Mouse (Mus musculus) hindlimb bud, embryonic 11.5 days (tissue): Measurements from ENCODE around the gene Naglu.

Experiments used
- DNase-seq: peaks from one replicate; pipeline ENCODE4 v3.0.0-alpha.2; 2012; ENCODE audit warnings: low read depth, low spot score; ENCODE audit errors: extremely low spot score

Naglu gene

GRCm38 (mm10) chr11:101056885-101057284 lies 12.9 kb upstream of the Naglu start:
- no peak for DNase-seq

DNA sequence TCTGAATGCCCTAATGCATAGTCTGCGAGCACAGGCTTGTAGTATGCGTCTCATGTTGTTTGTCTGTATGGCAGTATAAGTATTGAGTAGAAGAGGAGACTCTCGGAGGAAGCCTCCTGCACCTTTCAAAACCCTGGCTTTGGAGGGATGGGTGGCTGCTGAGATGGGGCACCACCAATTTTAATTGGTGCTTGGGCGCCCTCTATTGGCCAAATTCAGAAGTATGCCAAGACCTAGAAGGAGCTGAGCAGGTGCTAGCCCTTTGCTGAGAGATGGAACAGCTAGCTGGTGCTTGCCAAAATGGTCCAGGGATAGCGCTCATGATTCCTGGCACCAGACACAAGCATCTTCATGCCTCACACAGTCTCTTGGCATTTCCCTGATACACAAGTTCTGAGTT lies 12.0 kb upstream of the Naglu start:
- no peak for DNase-seq

GRCm38 (mm10) chr11:101058726-101059125 lies 11.1 kb upstream of the Naglu start:
- no peak for DNase-seq

DNA sequence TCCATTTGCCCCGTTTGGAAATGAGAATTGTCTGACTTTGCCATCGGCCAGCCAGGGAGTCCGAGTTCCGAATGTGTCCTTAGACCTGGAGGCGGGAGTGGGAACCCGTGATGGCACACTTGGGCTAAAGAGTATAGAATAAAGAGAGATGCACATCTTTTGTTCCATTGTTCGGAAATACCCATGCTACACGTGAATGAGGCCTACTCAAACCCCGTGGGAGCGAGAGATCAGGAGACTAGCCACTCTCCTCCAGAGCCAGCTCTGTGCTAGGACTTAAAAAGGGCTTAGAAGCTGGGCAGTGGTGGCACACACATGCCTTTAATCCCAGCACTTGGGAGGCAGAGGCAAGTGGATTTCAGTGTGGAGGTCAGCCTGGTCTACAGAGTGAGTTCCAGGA lies 10.3 kb upstream of the Naglu start:
- no peak for DNase-seq

GRCm38 (mm10) chr11:101060126-101060525 lies 9.7 kb upstream of the Naglu start:
- no peak for DNase-seq

GRCm38 (mm10) chr11:101061049-101061448 lies 8.8 kb upstream of the Naglu start:
- DNase-seq: no peak

GRCm38 (mm10) chr11:101062165-101062884 lies 7.5 kb upstream of the Naglu start:
- DNase-seq: no peak

GRCm38 (mm10) chr11:101062971-101063675 lies 6.7 kb upstream of the Naglu start:
- DNase-seq: no peak

DNA sequence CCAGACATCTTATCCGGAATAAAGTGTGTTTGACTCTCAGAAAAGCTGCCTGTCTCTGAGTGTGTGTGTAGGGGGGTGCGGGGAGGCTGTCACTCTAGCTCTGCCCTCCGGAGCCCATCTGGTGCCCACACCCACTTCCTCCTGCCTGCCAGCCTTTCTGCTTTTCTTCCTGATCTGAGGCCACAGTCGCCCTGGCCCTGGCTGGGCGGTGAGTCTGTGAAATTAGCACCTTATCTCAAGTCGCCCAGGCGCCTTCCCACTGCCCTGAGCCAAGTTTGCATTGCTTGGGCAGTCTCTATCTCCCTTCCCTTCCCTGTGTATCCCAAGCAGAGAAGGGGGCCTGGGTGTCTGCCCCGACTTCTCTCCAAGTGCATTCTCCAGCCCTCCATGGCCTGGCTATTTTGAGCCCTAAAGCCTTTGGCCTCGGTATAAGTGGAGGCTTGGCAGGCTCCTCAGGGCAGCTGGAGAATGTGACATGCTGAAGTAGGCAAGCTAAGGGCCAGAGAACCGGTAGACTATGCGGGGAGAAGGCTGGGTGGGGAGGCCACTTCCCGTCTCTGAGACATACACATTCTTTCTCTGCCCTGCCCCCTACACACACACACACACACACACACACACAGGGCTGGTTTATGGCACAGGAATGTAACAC lies 6.0 kb upstream of the Naglu start:
- DNase-seq: no peak

GRCm38 (mm10) chr11:101064462-101064861 lies 5.3 kb upstream of the Naglu start:
- no peak for DNase-seq

- DNase-seq: no peak
Measured at GRCm38 (mm10) chr11:101065002-101065401, 4.8 kb upstream of the Naglu start.

DNA sequence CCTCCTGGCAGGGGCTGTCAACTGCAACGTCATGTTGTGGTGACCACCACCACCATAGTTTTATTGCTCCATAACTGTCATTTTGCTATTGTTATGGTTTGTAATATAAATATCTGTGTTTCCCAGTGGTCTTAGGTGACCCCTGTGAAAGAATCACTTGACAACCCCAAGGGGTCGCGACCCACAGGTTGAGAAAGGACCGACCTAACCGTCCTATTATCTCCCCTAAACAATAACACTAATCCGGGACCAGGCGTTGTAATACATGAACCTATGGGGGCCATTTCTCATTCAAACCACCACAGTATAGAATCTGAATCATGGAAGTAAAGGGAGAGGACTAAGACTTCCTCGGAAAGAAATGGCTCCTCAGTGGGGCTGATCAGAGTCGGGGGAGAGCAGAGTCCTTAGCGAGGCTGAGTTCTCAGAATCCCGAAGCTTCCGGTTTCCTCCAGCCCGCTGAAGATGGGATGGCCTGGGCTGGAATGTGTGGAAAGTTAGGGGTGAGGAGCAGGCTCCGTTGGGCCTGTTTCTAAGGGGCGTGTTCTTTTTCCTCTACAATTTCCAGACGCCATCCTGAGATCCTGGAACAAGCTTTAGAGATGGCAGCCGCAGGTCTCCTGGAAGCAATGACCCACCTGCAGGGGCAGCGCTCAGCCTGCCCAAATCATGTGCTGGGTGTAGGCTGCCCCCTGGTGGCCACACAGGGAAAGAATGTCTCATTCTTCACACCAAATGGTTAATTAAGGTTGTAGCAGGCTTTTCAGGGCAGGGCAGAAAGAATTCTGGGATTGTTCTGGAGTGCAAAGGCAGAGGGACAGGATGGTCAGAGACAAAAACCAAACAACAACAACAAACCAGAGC lies 3.0 kb upstream of the Naglu start:
- DNase-seq: peak; percentile 69

GRCm38 (mm10) chr11:101070189-101070527 lies 346 bp downstream of the Naglu start:
- no peak for DNase-seq

DNA sequence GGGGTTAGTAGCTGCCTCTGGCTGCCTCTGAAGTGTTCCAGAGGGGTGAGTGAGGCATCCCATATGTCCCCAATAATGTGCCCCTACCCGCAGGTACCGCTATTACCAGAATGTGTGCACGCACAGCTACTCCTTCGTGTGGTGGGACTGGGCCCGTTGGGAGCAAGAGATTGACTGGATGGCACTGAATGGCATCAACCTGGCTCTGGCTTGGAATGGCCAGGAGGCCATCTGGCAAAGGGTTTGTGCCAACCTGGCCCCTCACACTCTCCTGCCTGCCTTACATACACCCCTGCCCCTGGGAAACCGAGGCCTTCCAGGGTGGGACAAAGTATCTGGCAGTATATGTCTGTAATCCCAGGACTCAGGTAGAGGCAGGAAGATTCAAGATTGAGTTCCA lies 1.2 kb downstream of the Naglu start:
- no peak for DNase-seq

- no peak for DNase-seq
Measured at GRCm38 (mm10) chr11:101071810-101072428, 2.1 kb downstream of the Naglu start.

DNA sequence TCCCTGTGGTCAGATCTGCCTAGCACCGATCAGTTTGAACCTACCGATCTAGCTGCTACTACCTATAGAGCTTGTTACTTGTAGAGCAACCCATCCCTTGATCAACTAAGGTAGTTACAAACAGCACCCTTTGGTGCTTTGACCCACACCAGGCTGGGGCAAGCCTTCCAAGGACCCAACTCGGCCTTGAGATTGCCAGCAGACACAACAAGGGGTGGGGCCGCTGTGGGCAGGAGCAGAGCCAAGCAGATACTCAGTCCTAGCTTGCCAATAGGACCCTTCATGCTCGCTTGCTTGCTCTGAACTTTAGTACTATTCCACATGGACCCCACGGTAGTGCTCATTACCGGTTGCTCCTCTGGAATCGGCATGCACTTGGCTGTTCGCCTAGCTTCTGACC lies 8.3 kb downstream of the Naglu start, which contains the start of gene Hsd17b1:
Gene Hsd17b1, plus strand, starts transcription at position 291 of the 400 bp plus-strand sequence.
- DNase-seq: no peak

DNA sequence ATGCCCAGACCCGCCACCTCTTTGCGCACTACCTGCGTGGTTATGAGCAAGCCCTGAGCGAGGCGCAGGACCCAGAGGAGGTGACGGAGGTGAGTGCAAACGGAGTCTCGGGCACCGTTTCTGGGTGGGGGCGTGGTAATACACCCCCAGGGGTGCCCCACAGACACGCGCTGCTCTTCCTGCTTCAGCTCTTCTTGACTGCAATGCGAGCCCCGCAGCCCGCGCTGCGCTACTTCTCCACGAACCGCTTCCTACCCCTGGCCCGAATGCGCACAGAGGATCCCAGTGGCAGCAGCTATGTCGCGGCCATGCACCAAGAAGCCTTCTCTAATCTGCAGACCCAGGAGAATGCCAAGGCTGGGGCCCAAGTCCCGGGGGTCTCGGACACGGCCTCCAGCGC lies 9.9 kb downstream of the Naglu start:
- DNase-seq: no peak

DNA sequence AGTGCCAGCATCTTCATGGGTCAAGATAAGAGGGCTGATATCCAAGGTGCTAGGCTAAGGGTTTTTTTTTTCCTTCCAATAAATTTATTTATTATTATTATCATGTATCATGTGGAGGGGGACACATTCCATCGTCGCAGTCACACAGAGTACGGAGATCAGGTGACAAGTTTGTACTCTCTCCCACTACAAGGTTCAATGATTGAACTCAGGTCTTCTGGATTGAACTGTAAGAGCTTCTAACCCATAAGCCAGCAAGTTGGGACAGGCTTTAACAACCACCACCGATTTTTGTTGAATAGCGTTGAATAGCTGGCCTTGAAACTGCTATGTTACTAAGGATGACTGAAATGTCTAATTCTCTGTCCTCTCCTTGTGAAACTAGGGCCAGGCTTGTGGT lies 10.6 kb downstream of the Naglu start:
- DNase-seq: no peak

DNA sequence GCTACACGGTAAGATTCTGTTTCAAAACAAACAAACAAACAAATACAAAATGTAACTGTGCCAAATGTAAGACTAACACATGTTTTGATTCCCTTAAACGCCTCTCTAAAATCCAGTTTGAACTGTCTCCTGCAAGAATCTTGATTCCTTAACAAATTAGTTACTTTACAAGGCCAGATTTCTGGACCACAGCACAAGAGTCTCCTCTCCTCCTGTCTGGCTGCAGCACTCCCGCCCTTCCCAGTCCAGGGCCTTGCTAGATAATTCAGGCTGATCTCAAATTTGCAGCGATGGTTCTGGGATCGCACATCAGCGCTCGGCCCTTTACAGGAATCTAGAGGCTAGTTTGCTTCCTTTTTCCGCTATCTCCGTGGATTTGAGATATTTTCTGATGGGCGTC lies 11.8 kb downstream of the Naglu start:
- DNase-seq: no peak

DNA sequence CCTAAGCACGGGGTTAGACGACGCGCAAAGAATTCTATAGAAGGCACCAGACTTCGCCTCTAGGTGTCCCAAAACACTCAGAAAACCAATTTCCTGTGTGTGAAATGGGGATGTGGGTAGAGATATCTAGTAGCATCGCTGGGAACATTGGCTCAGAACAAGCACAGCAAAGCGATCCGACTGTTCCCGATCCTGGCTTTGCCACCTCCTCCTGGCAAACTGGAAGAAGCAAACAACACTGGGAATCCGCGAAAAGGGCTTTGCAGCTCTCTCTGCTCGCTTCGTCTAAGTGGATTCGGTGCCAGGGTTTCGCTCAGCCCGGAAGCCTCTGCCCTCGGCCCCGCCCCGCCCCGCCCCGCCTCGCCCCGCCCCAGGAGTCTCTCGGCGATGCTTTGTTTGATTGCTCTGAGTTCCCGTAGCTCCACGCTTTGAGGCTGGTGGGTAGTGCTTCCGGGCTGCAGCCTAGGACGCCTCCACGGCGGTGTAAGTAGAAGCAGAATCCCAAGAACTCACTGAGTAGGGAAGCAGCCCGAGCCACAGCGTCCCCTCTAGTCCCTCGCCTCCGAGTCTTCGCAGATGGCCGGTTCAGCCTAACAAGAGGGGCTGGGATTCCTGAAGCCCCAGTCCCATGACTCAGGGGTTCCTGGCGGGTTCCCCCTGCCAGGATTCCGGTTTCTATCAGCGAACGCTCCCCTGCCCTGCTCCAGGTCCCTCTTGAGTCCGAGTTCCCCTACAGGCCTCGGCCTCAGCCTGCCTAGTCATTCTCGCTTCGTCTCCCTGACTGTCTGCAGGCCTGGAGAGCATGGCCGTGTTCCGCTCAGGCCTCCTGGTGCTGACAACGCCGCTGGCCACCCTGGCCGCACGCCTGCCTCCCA lies 12.6 kb downstream of the Naglu start, which contains the start of gene Coasy:
Gene Coasy, plus strand, starts transcription at position 358 of the 875 bp plus-strand sequence.
- peak; percentile 87 for DNase-seq
